Mouse (Mus musculus): Measurements from ENCODE around the gene Hmgb2. TPM values are rescaled to one million over a fixed set of nuclear protein-coding genes. Genes with fewer than 3 reads are reported as not detected.

Hmgb2 gene
- polyA plus RNA-seq, 1 experiment from 2014 or later: 287 TPM

- Histone ChIP-seq H3K9ac (ENCODE audit: low read depth, low read length) (no peak overlapping the region), H3K36me3 (ENCODE audit: control insufficient read depth, insufficient read depth, low read length) (0 out of 2 replicates have a peak, but pooled peaks cover 5% of the 10 kb centered on the region), H3K4me2 (ENCODE audit: low read depth, low read length) (no peak overlapping the region), H3K4me1 (ENCODE audit: control insufficient read depth, insufficient read depth, low read length) (no peaks in the 10 kb centered on the region), H3K27ac (ENCODE audit: low read length) (no peak overlapping the region), H3K4me3 (ENCODE audit: low read length) (no peak overlapping the region), H3K27me3 (replicated peaks; ENCODE audit: control insufficient read depth, insufficient read depth, low read length) (no peaks in the 10 kb centered on the region), H3K9me3 (ENCODE audit: control insufficient read depth, low read length) (no peaks in the 10 kb centered on the region)
- WGBS: 46% methylated on average over 12 of the region's 12 CpGs
- ATAC-seq: peak; percentile 33; the same call in 1 of the 2 replicates
Observed at GRCm38 (mm10) chr8:57540110-57540838, 28.6 kb downstream of the Hmgb2 start.

GRCm38 (mm10) chr8:57540951-57541350 is 29.2 kb downstream of the Hmgb2 start:
- 87% methylated on average over 11 of the region's 11 CpGs for WGBS
- no peak overlapping the region for H3K27ac ChIP-seq (ENCODE audit: low read length)

GRCm38 (mm10) chr8:57541405-57541804 is 29.7 kb downstream of the Hmgb2 start:
- H3K4me2 ChIP-seq (ENCODE audit: low read depth, low read length): no peak overlapping the region
- H3K27ac ChIP-seq (ENCODE audit: low read length): no peak overlapping the region
- WGBS: 87% methylated on average over 9 of the region's 9 CpGs
- no peaks in the 10 kb centered on the region for H3K9me3 ChIP-seq (ENCODE audit: control insufficient read depth, low read length)
- ATAC-seq: no peak
- H3K27me3 ChIP-seq (replicated peaks; ENCODE audit: control insufficient read depth, insufficient read depth, low read length): no peaks in the 10 kb centered on the region
- H3K4me1 ChIP-seq (ENCODE audit: control insufficient read depth, insufficient read depth, low read length): no peaks in the 10 kb centered on the region
- no peak overlapping the region for H3K9ac ChIP-seq (ENCODE audit: low read depth, low read length)
- no peak overlapping the region for H3K4me3 ChIP-seq (ENCODE audit: low read length)
- no peaks in the 10 kb centered on the region for H3K36me3 ChIP-seq (ENCODE audit: control insufficient read depth, insufficient read depth, low read length)

More at GRCm38 (mm10) chr8:57540951-57541350, 29.2 kb downstream of the Hmgb2 start:
- ATAC-seq: no peak
- Histone ChIP-seq H3K9ac (ENCODE audit: low read depth, low read length) (no peak overlapping the region), H3K36me3 (ENCODE audit: control insufficient read depth, insufficient read depth, low read length) (0 out of 2 replicates have a peak, but pooled peaks cover 2% of the 10 kb centered on the region), H3K27me3 (replicated peaks; ENCODE audit: control insufficient read depth, insufficient read depth, low read length) (no peaks in the 10 kb centered on the region), H3K4me1 (ENCODE audit: control insufficient read depth, insufficient read depth, low read length) (no peaks in the 10 kb centered on the region), H3K4me3 (ENCODE audit: low read length) (no peak overlapping the region), H3K9me3 (ENCODE audit: control insufficient read depth, low read length) (no peaks in the 10 kb centered on the region), H3K4me2 (ENCODE audit: low read depth, low read length) (no peak overlapping the region)

- Histone ChIP-seq H3K4me3 (ENCODE audit: low read length) (no peak overlapping the region), H3K4me2 (ENCODE audit: low read depth, low read length) (no peak overlapping the region), H3K36me3 (ENCODE audit: control insufficient read depth, insufficient read depth, low read length) (no peaks in the 10 kb centered on the region), H3K27me3 (replicated peaks; ENCODE audit: control insufficient read depth, insufficient read depth, low read length) (no peaks in the 10 kb centered on the region), H3K9ac (ENCODE audit: low read depth, low read length) (no peak overlapping the region), H3K4me1 (ENCODE audit: control insufficient read depth, insufficient read depth, low read length) (no peaks in the 10 kb centered on the region), H3K27ac (ENCODE audit: low read length) (no peak overlapping the region), H3K9me3 (ENCODE audit: control insufficient read depth, low read length) (no peaks in the 10 kb centered on the region)
- 89% methylated on average over 3 of the region's 3 CpGs for WGBS
- no peak for ATAC-seq
Observed at GRCm38 (mm10) chr8:57546401-57546800, 34.7 kb downstream of the Hmgb2 start.

- H3K36me3 ChIP-seq (ENCODE audit: control insufficient read depth, insufficient read depth, low read length): no peaks in the 10 kb centered on the region
- no peak overlapping the region for H3K4me2 ChIP-seq (ENCODE audit: low read depth, low read length)
- H3K4me3 ChIP-seq (ENCODE audit: low read length): no peak overlapping the region
- no peaks in the 10 kb centered on the region for H3K27me3 ChIP-seq (replicated peaks; ENCODE audit: control insufficient read depth, insufficient read depth, low read length)
- no peak for ATAC-seq
- 94% methylated on average over 3 of the region's 3 CpGs for WGBS
- no peak overlapping the region for H3K9ac ChIP-seq (ENCODE audit: low read depth, low read length)
- no peak overlapping the region for H3K27ac ChIP-seq (ENCODE audit: low read length)
- H3K9me3 ChIP-seq (ENCODE audit: control insufficient read depth, low read length): no peaks in the 10 kb centered on the region
- no peaks in the 10 kb centered on the region for H3K4me1 ChIP-seq (ENCODE audit: control insufficient read depth, insufficient read depth, low read length)
Observed at GRCm38 (mm10) chr8:57546834-57547233, 35.1 kb downstream of the Hmgb2 start.

GRCm38 (mm10) chr8:57547581-57547980 is 35.9 kb downstream of the Hmgb2 start:
- H3K9me3 ChIP-seq (ENCODE audit: control insufficient read depth, low read length): no peaks in the 10 kb centered on the region
- no peaks in the 10 kb centered on the region for H3K36me3 ChIP-seq (ENCODE audit: control insufficient read depth, insufficient read depth, low read length)
- no peaks in the 10 kb centered on the region for H3K4me1 ChIP-seq (ENCODE audit: control insufficient read depth, insufficient read depth, low read length)
- no peak overlapping the region for H3K9ac ChIP-seq (ENCODE audit: low read depth, low read length)
- no peak overlapping the region for H3K4me3 ChIP-seq (ENCODE audit: low read length)
- H3K27me3 ChIP-seq (replicated peaks; ENCODE audit: control insufficient read depth, insufficient read depth, low read length): no peaks in the 10 kb centered on the region
- no peak for ATAC-seq
- 52% methylated on average over 12 of the region's 12 CpGs for WGBS
- H3K4me2 ChIP-seq (ENCODE audit: low read depth, low read length): no peak overlapping the region
- no peak overlapping the region for H3K27ac ChIP-seq (ENCODE audit: low read length)

GRCm38 (mm10) chr8:57552102-57553032 is 40.7 kb downstream of the Hmgb2 start:
- no peaks in the 10 kb centered on the region for H3K27me3 ChIP-seq (replicated peaks; ENCODE audit: control insufficient read depth, insufficient read depth, low read length)
- no peaks in the 10 kb centered on the region for H3K9me3 ChIP-seq (ENCODE audit: control insufficient read depth, low read length)
- no peak for ATAC-seq
- H3K36me3 ChIP-seq (ENCODE audit: control insufficient read depth, insufficient read depth, low read length): no peaks in the 10 kb centered on the region
- H3K4me2 ChIP-seq (ENCODE audit: low read depth, low read length): no peak overlapping the region
- H3K4me3 ChIP-seq (ENCODE audit: low read length): no peak overlapping the region
- H3K9ac ChIP-seq (ENCODE audit: low read depth, low read length): no peak overlapping the region
- H3K27ac ChIP-seq (ENCODE audit: low read length): no peak overlapping the region
- H3K4me1 ChIP-seq (ENCODE audit: control insufficient read depth, insufficient read depth, low read length): no peaks in the 10 kb centered on the region
- 85% methylated on average over 14 of the region's 14 CpGs for WGBS

- Histone ChIP-seq H3K4me2 (ENCODE audit: low read depth, low read length) (no peak overlapping the region), H3K4me3 (ENCODE audit: low read length) (no peak overlapping the region), H3K9me3 (ENCODE audit: control insufficient read depth, low read length) (no peaks in the 10 kb centered on the region), H3K27me3 (replicated peaks; ENCODE audit: control insufficient read depth, insufficient read depth, low read length) (no peaks in the 10 kb centered on the region), H3K4me1 (ENCODE audit: control insufficient read depth, insufficient read depth, low read length) (no peaks in the 10 kb centered on the region), H3K36me3 (ENCODE audit: control insufficient read depth, insufficient read depth, low read length) (no peaks in the 10 kb centered on the region), H3K9ac (ENCODE audit: low read depth, low read length) (no peak overlapping the region), H3K27ac (ENCODE audit: low read length) (no peak overlapping the region)
- ATAC-seq: no peak
- 84% methylated on average over 9 of the region's 9 CpGs for WGBS
Observed at GRCm38 (mm10) chr8:57560926-57561325, 49.2 kb downstream of the Hmgb2 start.

- Histone ChIP-seq H3K36me3 (ENCODE audit: control insufficient read depth, insufficient read depth, low read length) (no peaks in the 10 kb centered on the region), H3K27me3 (replicated peaks; ENCODE audit: control insufficient read depth, insufficient read depth, low read length) (no peaks in the 10 kb centered on the region), H3K9me3 (ENCODE audit: control insufficient read depth, low read length) (no peaks in the 10 kb centered on the region), H3K4me3 (ENCODE audit: low read length) (no peak overlapping the region), H3K4me2 (ENCODE audit: low read depth, low read length) (no peak overlapping the region), H3K27ac (ENCODE audit: low read length) (no peak overlapping the region), H3K9ac (ENCODE audit: low read depth, low read length) (no peak overlapping the region), H3K4me1 (ENCODE audit: control insufficient read depth, insufficient read depth, low read length) (no peaks in the 10 kb centered on the region)
- WGBS: 75% methylated on average over 3 of the region's 3 CpGs
- ATAC-seq: no peak
Observed at GRCm38 (mm10) chr8:57562741-57563140, 51.0 kb downstream of the Hmgb2 start.
